Mouse (Mus musculus): Measurements from ENCODE around the gene Cela2a. TPM values are rescaled to one million over a fixed set of nuclear protein-coding genes. Genes with fewer than 3 reads are reported as not detected.
A peak's percentile ranks its signal among the peaks of the same experiment; 100 is the strongest.
"Not testable (repeated sequence)": the region's sequence is repeated elsewhere in the genome, so short reads cannot be mapped to it uniquely, and the experiment has no call there.

Gene Cela2a
- polyA plus RNA-seq, 1 experiment from 2014 or later: 0.18 TPM

- Histone ChIP-seq H3K4me2 (ENCODE audit: low read length) (no peak overlapping the region), H3K27me3 (ENCODE audit: insufficient read depth, low read length) (no peaks in the 10 kb centered on the region), H3K36me3 (ENCODE audit: insufficient read depth, low read length) (peaks cover 41% of the 10 kb centered on the region), H3K4me3 (replicated peaks; ENCODE audit: low read depth, low read length) (no peak overlapping the region), H3K27ac (no peak overlapping the region), H3K4me1 (replicated peaks; ENCODE audit: insufficient read depth, low read length) (no peaks in the 10 kb centered on the region; the same call in 1 of the 2 replicates), H3K9ac (ENCODE audit: low read depth, low read length) (no peak overlapping the region), H3K9me3 (replicated peaks; ENCODE audit: low read length) (no peaks in the 10 kb centered on the region)
- DNase-seq (ENCODE audit: low spot score) (no peak), ATAC-seq (replicated peaks; ENCODE audit: low FRiP score, low read depth) (no peak)
- 76% methylated on average over 5 of the region's 5 CpGs for WGBS
- peak; percentile 20; the same call in 1 of the 2 replicates for TF ChIP-seq CTCF (IDR thresholded peaks at IDR 0.05; ENCODE audit: low read depth)
Measured at GRCm38 (mm10) chr4:141784835-141785234, 41.1 kb downstream of the Cela2a start.

- WGBS: 91% methylated on average over 8 of the region's 8 CpGs
- Histone ChIP-seq H3K4me3 (replicated peaks; ENCODE audit: low read depth, low read length) (no peak overlapping the region), H3K4me2 (ENCODE audit: low read length) (no peak overlapping the region), H3K36me3 (ENCODE audit: insufficient read depth, low read length) (peaks cover 44% of the 10 kb centered on the region), H3K27me3 (ENCODE audit: insufficient read depth, low read length) (no peaks in the 10 kb centered on the region), H3K9me3 (replicated peaks; ENCODE audit: low read length) (no peaks in the 10 kb centered on the region), H3K4me1 (replicated peaks; ENCODE audit: insufficient read depth, low read length) (no peaks in the 10 kb centered on the region), H3K27ac (no peak overlapping the region), H3K9ac (ENCODE audit: low read depth, low read length) (no peak overlapping the region)
- DNase-seq (ENCODE audit: low spot score): no peak
- ATAC-seq (replicated peaks; ENCODE audit: low FRiP score, low read depth): no peak
- no peak for TF ChIP-seq CTCF (IDR thresholded peaks at IDR 0.05; ENCODE audit: low read depth)
Measured at GRCm38 (mm10) chr4:141781201-141781985, 44.6 kb downstream of the Cela2a start.

- H3K36me3 ChIP-seq (ENCODE audit: insufficient read depth, low read length): peaks cover 58% of the 10 kb centered on the region
- no peak for ATAC-seq (replicated peaks; ENCODE audit: low FRiP score, low read depth)
- H3K27ac ChIP-seq: no peak overlapping the region
- H3K4me2 ChIP-seq (ENCODE audit: low read length): no peak overlapping the region
- H3K4me3 ChIP-seq (replicated peaks; ENCODE audit: low read depth, low read length): no peak overlapping the region
- no peak overlapping the region for H3K9ac ChIP-seq (ENCODE audit: low read depth, low read length)
- no peak for DNase-seq (ENCODE audit: low spot score)
- no peaks in the 10 kb centered on the region for H3K27me3 ChIP-seq (ENCODE audit: insufficient read depth, low read length)
- H3K4me1 ChIP-seq (replicated peaks; ENCODE audit: insufficient read depth, low read length): no peaks in the 10 kb centered on the region
- no peaks in the 10 kb centered on the region for H3K9me3 ChIP-seq (replicated peaks; ENCODE audit: low read length)
- TF ChIP-seq CTCF (IDR thresholded peaks at IDR 0.05; ENCODE audit: low read depth): no peak
- WGBS: 87% methylated on average over 8 of the region's 8 CpGs
Measured at GRCm38 (mm10) chr4:141779828-141780227, 46.1 kb downstream of the Cela2a start.

- not testable (repeated sequence) for H3K4me1 ChIP-seq (replicated peaks; ENCODE audit: insufficient read depth, low read length); H3K4me3 ChIP-seq (replicated peaks; ENCODE audit: low read depth, low read length); H3K27me3 ChIP-seq (ENCODE audit: insufficient read depth, low read length); ATAC-seq (replicated peaks; ENCODE audit: low FRiP score, low read depth); H3K9ac ChIP-seq (ENCODE audit: low read depth, low read length); DNase-seq (ENCODE audit: low spot score); H3K4me2 ChIP-seq (ENCODE audit: low read length); H3K9me3 ChIP-seq (replicated peaks; ENCODE audit: low read length); H3K27ac ChIP-seq
- 0 out of 2 replicates have a peak, but pooled peaks have one; percentile 20 for TF ChIP-seq CTCF (IDR thresholded peaks at IDR 0.05; ENCODE audit: low read depth)
- H3K36me3 ChIP-seq (ENCODE audit: insufficient read depth, low read length): peaks cover 65% of the 10 kb centered on the region
- 85% methylated on average over 4 of the region's 4 CpGs for WGBS
Measured at GRCm38 (mm10) chr4:141773019-141773418, 52.9 kb downstream of the Cela2a start.

- DNase-seq (ENCODE audit: low spot score) (no peak), ATAC-seq (replicated peaks; ENCODE audit: low FRiP score, low read depth) (no peak)
- Histone ChIP-seq H3K27ac (no peak overlapping the region), H3K36me3 (ENCODE audit: insufficient read depth, low read length) (peaks cover 72% of the 10 kb centered on the region), H3K4me2 (ENCODE audit: low read length) (no peak overlapping the region), H3K4me1 (replicated peaks; ENCODE audit: insufficient read depth, low read length) (peaks cover 7% of the 10 kb centered on the region; the same call in 1 of the 2 replicates), H3K4me3 (replicated peaks; ENCODE audit: low read depth, low read length) (no peak overlapping the region), H3K27me3 (ENCODE audit: insufficient read depth, low read length) (no peaks in the 10 kb centered on the region), H3K9me3 (replicated peaks; ENCODE audit: low read length) (no peaks in the 10 kb centered on the region), H3K9ac (ENCODE audit: low read depth, low read length) (no peak overlapping the region)
- 92% methylated on average over 8 of the region's 8 CpGs for WGBS
- no peak for TF ChIP-seq CTCF (IDR thresholded peaks at IDR 0.05; ENCODE audit: low read depth)
Measured at GRCm38 (mm10) chr4:141771823-141772222, 54.1 kb downstream of the Cela2a start.

GRCm38 (mm10) chr4:141769501-141770160 lies 56.3 kb downstream of the Cela2a start:
- WGBS: 90% methylated on average over 8 of the region's 8 CpGs
- Histone ChIP-seq H3K27me3 (ENCODE audit: insufficient read depth, low read length) (no peaks in the 10 kb centered on the region), H3K4me3 (replicated peaks; ENCODE audit: low read depth, low read length) (no peak overlapping the region), H3K4me2 (ENCODE audit: low read length) (no peak overlapping the region), H3K27ac (no peak overlapping the region), H3K4me1 (replicated peaks; ENCODE audit: insufficient read depth, low read length) (peaks cover 7% of the 10 kb centered on the region; the same call in 1 of the 2 replicates), H3K36me3 (ENCODE audit: insufficient read depth, low read length) (peaks cover 57% of the 10 kb centered on the region), H3K9me3 (replicated peaks; ENCODE audit: low read length) (no peaks in the 10 kb centered on the region), H3K9ac (ENCODE audit: low read depth, low read length) (no peak overlapping the region)
- TF ChIP-seq CTCF (IDR thresholded peaks at IDR 0.05; ENCODE audit: low read depth): no peak
- ATAC-seq (replicated peaks; ENCODE audit: low FRiP score, low read depth) (no peak), DNase-seq (ENCODE audit: low spot score) (no peak)

All from kidney, postnatal 0 days (tissue).